Mouse (Mus musculus) CD4-positive naive resting alpha-beta T cell, adult 76 days (primary cell): ENCODE measurements around the gene Trappc1. TPM values are rescaled to one million over a fixed set of nuclear protein-coding genes. Genes with fewer than 3 reads are reported as not detected.

Experiments
- total RNA-seq: library from RNA; stranded (reverse); gene quantifications from one replicate; pipeline ENCODE4 v1.2.4, GENCODE M21; 2023

The Trappc1 gene
- 17.9 TPM for total RNA-seq

DNA sequence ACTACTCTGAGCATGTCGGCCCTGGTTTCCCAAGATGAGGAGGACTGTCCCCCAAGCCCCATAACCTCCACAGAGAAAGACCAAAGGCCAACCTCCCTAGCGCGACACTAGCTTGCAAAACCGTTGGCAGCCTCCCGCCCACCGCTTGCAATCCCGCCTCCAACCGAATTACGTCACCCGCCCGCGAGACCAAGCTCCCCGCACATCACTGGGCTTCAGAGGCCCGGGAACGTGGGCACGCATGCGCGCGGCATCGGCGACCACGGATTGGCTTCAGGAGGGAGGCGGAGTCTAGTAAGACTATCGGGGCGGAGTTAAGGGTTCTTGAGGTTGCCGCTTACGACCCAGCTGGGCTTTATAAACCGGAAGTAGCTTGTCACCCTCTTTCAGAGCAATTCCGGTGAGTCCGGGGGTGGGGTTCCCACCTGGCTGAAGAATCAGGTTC is at the start of gene Trappc1, which contains the start of gene Cntrob:
Gene Trappc1 (plus strand): TSS at position 314 of the 445 bp plus-strand sequence.
Gene Cntrob (minus strand): TSS at position 109 of the 445 bp plus-strand sequence.

DNA sequence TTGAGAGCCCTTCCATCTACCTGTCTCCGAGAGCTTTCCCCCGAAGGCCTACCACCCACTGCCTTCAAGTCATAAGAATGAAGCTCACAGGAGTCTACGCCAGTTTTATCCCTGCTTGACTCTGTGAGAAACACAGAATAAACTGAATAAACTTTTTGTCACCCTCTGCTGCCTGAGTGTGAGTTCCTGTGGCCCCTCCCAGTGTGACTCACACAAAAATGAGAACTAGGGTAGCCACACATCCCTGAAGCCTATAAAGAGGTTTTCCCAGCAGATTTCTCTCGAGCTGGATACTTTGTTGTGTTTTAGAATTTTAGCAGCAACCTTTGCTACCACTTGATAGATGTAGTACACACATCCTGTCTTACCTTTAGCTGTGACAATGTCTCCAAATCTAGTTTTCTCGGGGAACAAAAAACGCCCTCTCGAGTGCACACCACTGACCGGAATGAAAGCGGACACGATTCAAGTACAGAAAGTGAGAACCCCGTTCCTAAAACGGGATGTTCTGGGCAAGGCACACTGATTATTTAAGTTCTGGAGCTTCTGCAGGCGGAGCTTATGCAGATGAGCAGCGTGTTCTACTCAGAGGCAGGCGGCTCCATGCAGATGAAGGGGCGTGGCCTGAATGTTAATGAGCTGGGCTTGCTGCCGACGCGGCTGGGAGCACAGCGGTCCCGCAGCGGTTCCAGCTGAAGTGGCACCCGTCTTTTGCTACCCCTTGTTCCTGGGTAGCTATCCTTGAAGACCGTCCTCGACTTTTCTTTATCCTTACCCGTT is 2.0 kb downstream of the Trappc1 start, which contains the start of gene Kcnab3:
Gene Kcnab3 (plus strand): TSS at position 631 of the 780 bp plus-strand sequence.

DNA sequence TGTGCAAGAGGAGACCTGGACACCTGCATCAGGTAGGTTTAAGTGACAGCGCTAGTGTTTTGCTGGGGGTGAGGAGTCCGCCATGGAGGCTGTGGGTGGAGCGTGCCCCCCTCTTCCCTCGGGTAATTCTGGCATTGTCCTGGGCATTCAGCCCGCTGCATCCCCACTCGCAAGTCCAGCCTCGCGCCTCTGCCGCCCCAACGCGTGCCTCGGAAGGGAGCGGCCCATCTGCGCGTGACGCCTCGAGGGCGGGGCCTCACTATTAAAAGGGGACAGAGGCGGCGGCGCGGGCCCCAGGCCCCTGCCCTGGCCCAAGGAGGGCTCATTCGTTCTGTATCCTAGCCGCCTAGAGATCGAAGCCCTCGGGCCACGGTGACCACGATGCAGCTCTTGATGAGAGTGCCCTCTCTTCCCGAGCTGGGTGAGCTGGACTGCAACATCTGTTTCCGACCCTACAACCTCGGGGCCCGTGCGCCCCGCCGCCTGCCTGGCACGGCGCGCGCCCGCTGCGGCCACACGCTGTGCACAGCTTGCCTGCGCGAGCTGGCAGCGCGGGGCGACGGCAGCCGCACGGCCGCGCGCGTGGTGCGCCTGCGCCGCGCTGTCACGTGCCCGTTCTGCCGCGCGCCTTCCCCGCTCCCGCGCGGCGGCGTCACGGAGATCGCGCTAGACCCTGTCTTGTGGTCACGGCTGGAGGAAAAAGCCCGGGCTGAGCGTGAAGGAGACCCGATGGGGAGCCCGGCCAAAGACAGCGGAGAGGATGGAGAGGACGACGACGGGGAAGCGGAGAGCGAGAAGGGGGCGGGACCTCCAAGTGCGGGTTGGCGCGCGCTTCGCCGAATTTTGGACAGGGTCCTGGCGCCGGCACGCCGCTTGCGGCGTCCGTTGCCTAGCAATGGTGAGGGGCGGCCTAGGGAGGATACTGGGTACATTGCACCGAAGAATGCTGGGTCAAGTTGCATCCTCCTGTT is 16.7 kb downstream of the Trappc1 start, which contains the start of gene Rnf227:
Gene Rnf227 (plus strand): TSS at position 301 of the 971 bp plus-strand sequence.

DNA sequence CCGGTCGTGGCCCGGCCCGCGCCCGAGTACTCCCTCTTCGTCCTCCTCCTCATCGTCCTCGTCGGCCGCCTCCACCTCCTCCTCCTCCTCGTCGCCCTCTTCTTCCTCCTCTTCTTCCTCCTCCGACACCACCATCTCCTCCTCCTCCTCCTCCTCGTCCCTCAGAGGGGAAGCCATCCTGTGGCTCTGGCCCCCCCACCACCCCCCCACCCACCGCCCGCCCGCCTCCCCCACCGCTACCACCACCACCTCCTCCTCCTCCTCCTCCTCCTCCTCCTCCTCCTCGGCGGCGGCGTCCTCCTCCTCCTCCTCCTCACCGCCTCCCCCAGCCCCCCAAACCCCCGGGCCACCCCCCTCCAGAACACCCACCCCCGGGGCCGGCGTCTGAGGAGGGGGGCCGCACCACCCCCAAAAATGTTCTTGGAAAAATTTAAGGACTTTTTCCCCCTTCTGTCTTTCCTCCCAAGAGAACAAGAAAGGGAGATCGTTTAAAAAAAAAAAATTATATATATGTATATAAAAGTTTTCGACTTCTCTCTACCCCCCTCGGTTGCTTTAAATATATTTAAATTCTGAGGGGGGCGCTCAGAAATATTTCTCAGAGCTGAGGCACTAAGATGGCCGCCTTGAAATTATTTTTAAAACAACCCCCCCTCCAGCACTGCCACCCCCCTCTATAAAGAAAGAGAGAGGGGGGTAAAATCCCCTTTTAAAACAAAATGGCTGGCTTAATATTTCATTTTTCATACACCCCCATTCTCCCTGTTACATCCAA is 45.6 kb downstream of the Trappc1 start, which contains the start of gene Chd3:
Gene Chd3 (minus strand): TSS at position 192 of the 775 bp plus-strand sequence.

Other genes starting within 250 kb of the Trappc1 start
- 260 TPM for gene Vamp2, start 235.5 kb upstream of the Trappc1 start, total RNA-seq
- 696 TPM for gene Per1, start 228.8 kb upstream of the Trappc1 start, total RNA-seq
- not detected for gene Hes7, start 203.6 kb upstream of the Trappc1 start, total RNA-seq
- not detected for gene 9130213A22Rik, start 201.4 kb upstream of the Trappc1 start, total RNA-seq
- gene Aloxe3, start 198.1 kb upstream of the Trappc1 start, total RNA-seq, result 1.6 TPM
- not detected for gene Alox12b, start 167.0 kb upstream of the Trappc1 start, total RNA-seq
- 1.1 TPM for gene Alox8, start 126.1 kb upstream of the Trappc1 start, total RNA-seq
- gene Gucy2e, start 86.9 kb upstream of the Trappc1 start, total RNA-seq, result not detected
- 15.5 TPM for gene Cntrob, start 205 bp upstream of the Trappc1 start, total RNA-seq
- gene Kcnab3, start 2.3 kb downstream of the Trappc1 start, total RNA-seq, result 1.8 TPM
- gene Rnf227, start 16.5 kb downstream of the Trappc1 start, total RNA-seq, result 0.85 TPM
- gene Chd3, start 45.4 kb downstream of the Trappc1 start, total RNA-seq, result 737 TPM
- 29.4 TPM for gene Naa38, start 71.5 kb downstream of the Trappc1 start, total RNA-seq
- 32.5 TPM for gene Cyb5d1, start 71.7 kb downstream of the Trappc1 start, total RNA-seq
- 7.9 TPM for gene Tmem88, start 74.3 kb downstream of the Trappc1 start, total RNA-seq
- gene Kdm6b, start 89.7 kb downstream of the Trappc1 start, total RNA-seq, result 254 TPM
- gene Dnah2, start 225.1 kb downstream of the Trappc1 start, total RNA-seq, result 0.59 TPM
- gene Efnb3, start 236.2 kb downstream of the Trappc1 start, total RNA-seq, result 0.23 TPM